Mouse (Mus musculus): ENCODE results near the gene Catsperd. TPM values are rescaled to one million over a fixed set of nuclear protein-coding genes. Genes with fewer than 3 reads are reported as not detected.

Gene Catsperd
- polyA plus RNA-seq, 1 experiment: not detected

GRCm38 (mm10) chr17:56664333-56664732, 36.4 kb downstream of the Catsperd start:
- no peak overlapping the region for H3K27ac ChIP-seq (ENCODE audit: control insufficient read depth, insufficient read depth, low read depth, low read length, poor library complexity)
- TF ChIP-seq CTCF (IDR thresholded peaks at IDR 0.05; ENCODE audit: control insufficient read depth, insufficient read depth, low read length) (no peak), POLR2A (IDR thresholded peaks at IDR 0.05; ENCODE audit: borderline replicate concordance, control insufficient read depth, low read depth, low read length) (no peak)
- no peak overlapping the region for H3K4me3 ChIP-seq (replicated peaks; ENCODE audit: control insufficient read depth, low read depth, low read length)
- WGBS: 47% methylated on average over 10 of the region's 10 CpGs
- H3K4me1 ChIP-seq (ENCODE audit: control insufficient read depth, insufficient read depth, low read length): no peaks in the 10 kb centered on the region; the same call in 1 of the 2 replicates

DNA sequence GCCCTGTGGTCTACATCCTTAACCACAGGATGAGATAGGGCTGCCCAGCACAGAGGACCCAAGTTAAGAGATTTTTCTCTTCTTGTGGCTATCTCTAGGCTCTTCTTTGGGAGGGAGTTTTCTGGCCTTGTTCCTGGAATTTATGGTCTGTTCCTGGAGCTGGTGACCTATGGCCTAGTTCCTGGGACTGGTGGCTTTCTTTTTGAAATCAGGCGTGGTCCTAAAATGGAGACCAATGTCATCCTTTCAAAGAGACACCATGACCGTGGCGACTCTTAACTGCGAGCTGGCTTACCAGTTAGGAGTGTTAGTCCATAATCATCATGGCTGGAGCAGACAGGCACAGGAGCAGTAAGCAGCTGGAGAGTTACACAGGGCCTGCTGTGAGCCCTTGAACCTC, 38.4 kb downstream of the Catsperd start:
- H3K4me3 ChIP-seq (replicated peaks; ENCODE audit: control insufficient read depth, low read depth, low read length): no peak overlapping the region
- 82% methylated on average over 4 of the region's 4 CpGs for WGBS
- no peak overlapping the region for H3K27ac ChIP-seq (ENCODE audit: control insufficient read depth, insufficient read depth, low read depth, low read length, poor library complexity)
- H3K4me1 ChIP-seq (ENCODE audit: control insufficient read depth, insufficient read depth, low read length): no peaks in the 10 kb centered on the region; the same call in 1 of the 2 replicates
- no peak for TF ChIP-seq CTCF (IDR thresholded peaks at IDR 0.05; ENCODE audit: control insufficient read depth, insufficient read depth, low read length)
- no peak for TF ChIP-seq POLR2A (IDR thresholded peaks at IDR 0.05; ENCODE audit: borderline replicate concordance, control insufficient read depth, low read depth, low read length)

DNA sequence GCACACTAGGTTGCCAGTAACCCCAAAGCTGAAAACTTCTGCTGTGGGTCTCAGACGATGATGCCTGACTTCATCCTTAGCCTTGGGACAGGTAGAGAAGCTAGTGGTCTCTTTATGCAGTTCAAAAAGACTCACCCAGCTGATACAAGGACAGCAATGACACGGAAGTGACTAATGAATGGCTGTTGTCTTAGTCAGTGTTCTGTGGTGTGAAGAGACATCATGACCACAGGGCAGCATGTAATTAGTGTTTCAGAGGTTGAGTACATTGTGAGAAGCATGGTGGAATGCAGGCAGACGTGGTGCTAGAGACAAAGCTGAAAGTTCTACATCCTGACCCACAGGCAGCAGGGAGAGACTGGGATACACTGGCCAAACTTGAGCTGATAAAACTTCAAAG, 39.6 kb downstream of the Catsperd start:
- no peak overlapping the region for H3K4me3 ChIP-seq (replicated peaks; ENCODE audit: control insufficient read depth, low read depth, low read length)
- no peaks in the 10 kb centered on the region; the same call in none of the 2 replicates for H3K4me1 ChIP-seq (ENCODE audit: control insufficient read depth, insufficient read depth, low read length)
- WGBS: 62% methylated on average over 3 of the region's 3 CpGs
- H3K27ac ChIP-seq (ENCODE audit: control insufficient read depth, insufficient read depth, low read depth, low read length, poor library complexity): no peak overlapping the region
- TF ChIP-seq CTCF (IDR thresholded peaks at IDR 0.05; ENCODE audit: control insufficient read depth, insufficient read depth, low read length) (no peak), POLR2A (IDR thresholded peaks at IDR 0.05; ENCODE audit: borderline replicate concordance, control insufficient read depth, low read depth, low read length) (no peak)

- H3K4me3 ChIP-seq (replicated peaks; ENCODE audit: control insufficient read depth, low read depth, low read length): peak overlapping the region; percentile 29
- no peak overlapping the region for H3K27ac ChIP-seq (ENCODE audit: control insufficient read depth, insufficient read depth, low read depth, low read length, poor library complexity)
- TF ChIP-seq POLR2A (IDR thresholded peaks at IDR 0.05; ENCODE audit: borderline replicate concordance, control insufficient read depth, low read depth, low read length) (no peak), CTCF (IDR thresholded peaks at IDR 0.05; ENCODE audit: control insufficient read depth, insufficient read depth, low read length) (peak; percentile 89)
- H3K4me1 ChIP-seq (ENCODE audit: control insufficient read depth, insufficient read depth, low read length): no peaks in the 10 kb centered on the region; the same call in none of the 2 replicates
- WGBS: 4% methylated on average over 31 of the region's 31 CpGs
Observed at GRCm38 (mm10) chr17:56668384-56669144, 40.6 kb downstream of the Catsperd start.

GRCm38 (mm10) chr17:56669766-56670165, 41.8 kb downstream of the Catsperd start:
- 93% methylated on average over 8 of the region's 8 CpGs for WGBS
- Histone ChIP-seq H3K4me1 (ENCODE audit: control insufficient read depth, insufficient read depth, low read length) (no peaks in the 10 kb centered on the region; the same call in none of the 2 replicates), H3K4me3 (replicated peaks; ENCODE audit: control insufficient read depth, low read depth, low read length) (no peak overlapping the region), H3K27ac (ENCODE audit: control insufficient read depth, insufficient read depth, low read depth, low read length, poor library complexity) (no peak overlapping the region)
- TF ChIP-seq CTCF (IDR thresholded peaks at IDR 0.05; ENCODE audit: control insufficient read depth, insufficient read depth, low read length) (no peak), POLR2A (IDR thresholded peaks at IDR 0.05; ENCODE audit: borderline replicate concordance, control insufficient read depth, low read depth, low read length) (no peak)

DNA sequence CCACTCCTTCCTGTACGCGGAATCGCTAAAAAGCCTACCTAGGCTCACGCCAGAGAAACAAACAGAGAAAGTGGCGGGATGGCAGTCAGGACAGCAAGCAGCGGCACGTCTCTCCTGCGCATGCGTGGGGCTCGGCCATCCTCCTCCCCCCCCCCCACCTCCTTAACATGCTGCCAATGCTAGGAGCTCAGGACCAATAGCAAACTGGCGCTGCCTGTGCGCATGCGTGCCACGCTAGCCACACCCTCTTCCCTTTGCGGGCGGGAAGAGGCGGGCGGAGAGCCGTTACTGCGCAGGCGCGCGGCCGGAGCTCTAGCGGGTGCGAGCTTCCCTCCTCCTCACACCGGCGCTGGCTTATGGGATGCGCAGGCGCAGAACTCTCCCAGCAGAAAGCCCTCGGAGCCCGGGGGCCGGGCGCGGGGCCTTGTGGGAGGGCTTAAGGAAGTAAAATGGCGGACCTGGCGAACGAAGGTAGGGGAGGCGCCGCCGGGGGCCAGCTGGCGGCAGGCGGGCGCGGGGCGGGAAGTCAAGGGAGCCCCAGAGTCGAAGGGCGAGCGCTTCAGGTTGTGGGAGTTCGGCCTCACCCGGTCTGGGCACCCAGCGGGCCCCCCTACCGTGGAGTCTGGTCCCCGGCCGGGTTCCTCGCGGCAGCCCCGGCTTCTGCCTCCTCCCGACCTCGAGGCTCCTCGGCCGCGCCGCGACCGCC, 45.2 kb downstream of the Catsperd start, which contains the start of gene Ranbp3:
TSS of gene Ranbp3 (plus strand) at position 354 of the 706 bp plus-strand sequence.
- H3K4me3 ChIP-seq (replicated peaks; ENCODE audit: control insufficient read depth, low read depth, low read length): peak within 1 kb of the TSS; percentile 91
- TF ChIP-seq CTCF (IDR thresholded peaks at IDR 0.05; ENCODE audit: control insufficient read depth, insufficient read depth, low read length) (0 out of 2 replicates have a peak, but pooled peaks have one; percentile 15), POLR2A (IDR thresholded peaks at IDR 0.05; ENCODE audit: borderline replicate concordance, control insufficient read depth, low read depth, low read length) (peak; percentile 71)
- WGBS: under 1% methylated on average over 64 of the region's 66 CpGs
- peaks cover 1% of the 10 kb centered on the region for H3K4me1 ChIP-seq (ENCODE audit: control insufficient read depth, insufficient read depth, low read length)
- peak within 1 kb of the TSS; percentile 88 for H3K27ac ChIP-seq (ENCODE audit: control insufficient read depth, insufficient read depth, low read depth, low read length, poor library complexity)

DNA sequence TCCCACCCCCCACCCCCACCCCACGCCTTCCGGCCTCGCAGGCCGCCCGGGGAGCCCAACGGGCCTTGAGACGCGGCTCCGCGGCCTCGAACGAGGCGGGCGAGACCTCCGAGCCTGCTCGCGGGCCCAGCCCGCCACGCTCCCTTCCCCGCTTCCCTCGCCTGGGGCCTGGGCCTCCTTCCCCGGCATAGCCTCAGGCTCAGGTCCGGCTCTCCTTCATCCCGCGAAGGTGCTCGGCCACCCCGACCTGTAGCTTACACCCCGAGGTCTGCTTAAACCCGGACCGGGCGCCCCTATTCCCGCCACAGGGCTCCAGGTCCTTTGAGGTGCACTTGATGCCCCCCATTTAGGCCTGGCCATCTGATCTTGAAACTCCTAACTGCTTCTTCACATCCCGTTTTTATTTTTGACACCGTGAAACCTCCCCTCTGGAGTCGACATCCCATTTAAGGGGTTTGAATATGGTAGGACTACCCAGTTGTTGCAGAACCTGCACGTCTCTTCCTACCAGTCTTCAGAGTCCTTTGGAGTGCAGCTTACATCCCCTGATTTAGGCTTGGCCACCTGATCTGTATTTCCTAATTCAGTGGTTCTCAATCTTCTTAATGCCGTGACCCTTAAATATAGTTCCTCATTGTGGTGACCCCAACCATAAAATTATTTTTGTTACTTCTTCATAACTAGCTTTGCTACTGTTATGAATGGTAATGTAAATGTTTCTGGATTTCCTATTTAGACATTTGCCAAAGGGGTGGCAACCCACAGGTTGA, 45.9 kb downstream of the Catsperd start:
- TF ChIP-seq CTCF (IDR thresholded peaks at IDR 0.05; ENCODE audit: control insufficient read depth, insufficient read depth, low read length) (no peak), POLR2A (IDR thresholded peaks at IDR 0.05; ENCODE audit: borderline replicate concordance, control insufficient read depth, low read depth, low read length) (no peak)

More for the DNA sequence above, 45.9 kb downstream of the Catsperd start:
- peak overlapping the region; percentile 88 for H3K27ac ChIP-seq (ENCODE audit: control insufficient read depth, insufficient read depth, low read depth, low read length, poor library complexity)
- H3K4me3 ChIP-seq (replicated peaks; ENCODE audit: control insufficient read depth, low read depth, low read length): peak overlapping the region; percentile 91
- under 1% methylated on average over 37 of the region's 37 CpGs for WGBS
- peaks cover 1% of the 10 kb centered on the region; the same call in 1 of the 2 replicates for H3K4me1 ChIP-seq (ENCODE audit: control insufficient read depth, insufficient read depth, low read length)
